Mouse (Mus musculus) heart, adult 11 months (tissue): ENCODE measurements around the gene Exoc6.

Experiments used
- DNase-seq: peaks from one replicate; pipeline ENCODE4 v3.0.0; 2022

Exoc6 gene

GRCm38 (mm10) chr19:37692879-37693278 lies 142.7 kb downstream of the Exoc6 start:
- DNase-seq = no peak

- DNase-seq = no peak
These were observed 144.9 kb downstream of the Exoc6 start for GRCm38 (mm10) chr19:37695146-37695545.

- DNase-seq = no peak
These were observed 145.8 kb downstream of the Exoc6 start for GRCm38 (mm10) chr19:37695762-37696602.

GRCm38 (mm10) chr19:37696603-37697334 lies 146.6 kb downstream of the Exoc6 start:
- DNase-seq = no peak

- no peak for DNase-seq
These were observed 147.1 kb downstream of the Exoc6 start for GRCm38 (mm10) chr19:37697335-37697636.

GRCm38 (mm10) chr19:37697651-37698272 lies 147.5 kb downstream of the Exoc6 start, which contains the start of gene Cyp26a1:
TSS of gene Cyp26a1 (plus strand) at chr19:37697798.
- DNase-seq = peak; percentile 74

- peak; percentile 85 for DNase-seq
These were observed 148.3 kb downstream of the Exoc6 start for GRCm38 (mm10) chr19:37698273-37699160.

- DNase-seq = no peak
These were observed 149.5 kb downstream of the Exoc6 start for GRCm38 (mm10) chr19:37699711-37700110.

- peak; percentile 52 for DNase-seq
These were observed 152.3 kb downstream of the Exoc6 start for GRCm38 (mm10) chr19:37702377-37703076.

GRCm38 (mm10) chr19:37703902-37704509 lies 153.8 kb downstream of the Exoc6 start:
- peak; percentile 91 for DNase-seq

GRCm38 (mm10) chr19:37705722-37706121 lies 155.5 kb downstream of the Exoc6 start:
- DNase-seq = peak; percentile 46

GRCm38 (mm10) chr19:37714681-37715080 lies 164.5 kb downstream of the Exoc6 start:
- DNase-seq = peak; percentile 16

GRCm38 (mm10) chr19:37715980-37716379 lies 165.8 kb downstream of the Exoc6 start:
- DNase-seq = peak; percentile 48

GRCm38 (mm10) chr19:37716524-37717175 lies 166.4 kb downstream of the Exoc6 start:
- DNase-seq = peak; percentile 67

- peak; percentile 61 for DNase-seq
These were observed 168.9 kb downstream of the Exoc6 start for GRCm38 (mm10) chr19:37719166-37719565.

GRCm38 (mm10) chr19:37724591-37724990 lies 174.4 kb downstream of the Exoc6 start:
- DNase-seq = no peak

GRCm38 (mm10) chr19:37726585-37726984 lies 176.4 kb downstream of the Exoc6 start:
- DNase-seq = peak; percentile 64

- DNase-seq = peak; percentile 54
These were observed 177.1 kb downstream of the Exoc6 start for GRCm38 (mm10) chr19:37727366-37727765.
